Mouse (Mus musculus) effector memory CD4-positive, alpha-beta T cell, adult 5 months (primary cell): Measurements from ENCODE around the gene Eif1. TPM values are rescaled to one million over a fixed set of nuclear protein-coding genes. Genes with fewer than 3 reads are reported as not detected.

ENCODE experiments used
- polyA plus RNA-seq: library from polyadenylated mRNA; unstranded; fragments of 100-300 nt; shearing (Covaris generic); gene quantifications from one replicate; pipeline ENCODE4 v1.2.1, GENCODE M21; 2017

The Eif1 gene
- polyA plus RNA-seq, result 5,204 TPM

GRCm38 (mm10) chr11:100319492-100320171, at the start of gene Eif1:
Eif1 (plus strand) TSS chr11:100319885.

DNA sequence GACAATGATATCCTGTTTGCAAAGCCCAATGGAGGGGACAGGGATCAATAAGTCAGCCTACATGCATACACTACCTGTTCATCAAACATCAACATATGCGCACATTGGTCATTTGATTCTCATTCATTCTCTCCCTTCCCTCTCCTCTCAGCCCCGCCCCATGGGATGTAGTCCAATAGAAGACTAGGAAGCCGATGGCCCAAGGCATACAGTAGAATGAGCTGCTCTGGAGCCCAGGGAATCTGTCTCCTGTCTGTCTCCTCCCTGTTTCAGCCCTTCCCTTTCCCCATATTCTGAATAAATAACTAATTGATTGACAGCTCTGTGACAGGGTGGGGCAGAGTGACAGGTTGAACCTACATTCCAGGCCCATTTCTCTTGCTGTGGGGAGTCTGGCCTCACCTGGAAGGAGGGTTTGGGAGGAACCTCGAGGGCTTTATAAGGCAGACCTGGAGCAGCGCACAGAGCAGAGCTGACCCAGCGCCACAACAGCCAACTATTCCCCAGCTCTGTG, 14.3 kb downstream of the Eif1 start, which contains the start of gene Gast:
Gast (plus strand) TSS at position 464 of the 514 bp plus-strand sequence.

DNA sequence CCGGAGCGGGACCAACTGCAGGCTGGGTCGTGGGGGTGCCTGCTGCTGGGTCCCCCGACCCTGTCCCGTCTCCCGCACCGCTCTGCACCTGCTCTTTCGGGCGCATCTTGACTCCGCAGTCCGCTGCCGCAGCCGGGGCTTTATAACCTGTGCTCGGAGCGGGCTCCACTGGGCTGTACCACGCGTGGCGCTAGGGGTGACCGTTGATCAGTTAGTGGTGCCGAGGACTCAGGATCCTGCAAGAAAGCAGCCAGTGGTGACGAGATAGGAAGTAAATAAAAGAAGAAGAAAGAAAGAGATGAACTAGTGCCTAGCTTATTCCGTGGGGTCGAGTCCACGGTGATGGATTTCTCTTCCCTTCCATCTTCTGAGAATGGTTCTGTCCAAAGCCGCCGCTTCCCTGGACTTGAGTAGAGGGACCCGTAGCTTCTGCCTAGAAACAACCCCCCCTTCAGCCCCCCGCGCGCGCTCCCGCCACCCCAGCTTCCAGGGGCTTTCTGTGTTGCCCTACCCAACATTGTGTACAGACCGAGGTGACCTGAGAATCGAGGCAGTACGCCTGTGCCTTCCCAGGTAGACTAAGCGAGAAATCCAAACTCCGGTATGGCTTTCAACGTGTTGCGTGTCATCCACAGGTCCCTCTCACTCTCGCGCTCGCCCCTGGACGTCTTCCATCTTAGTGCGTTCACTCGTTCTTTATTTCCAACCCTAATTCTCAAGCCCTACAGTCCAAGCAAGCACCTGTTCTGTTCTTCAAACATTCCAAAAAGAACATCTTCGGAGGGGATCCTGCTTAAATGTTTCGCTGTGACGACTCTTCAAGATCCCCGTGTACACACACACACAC, 36.5 kb downstream of the Eif1 start, which contains the start of gene Hap1:
Hap1 (minus strand) TSS at position 157 of the 847 bp plus-strand sequence.

Other genes with a start within 250 kb of the Eif1 start
- gene Krt32, start 231.7 kb upstream of the Eif1 start, polyA plus RNA-seq, result not detected
- not detected for gene Krt35, start 223.6 kb upstream of the Eif1 start, polyA plus RNA-seq
- gene Krt36, start 214.3 kb upstream of the Eif1 start, polyA plus RNA-seq, result not detected
- not detected for gene Krt13, start 198.3 kb upstream of the Eif1 start, polyA plus RNA-seq
- not detected for gene Krt15, start 184.0 kb upstream of the Eif1 start, polyA plus RNA-seq
- not detected for gene Krt19, start 171.2 kb upstream of the Eif1 start, polyA plus RNA-seq
- not detected for gene Krt9, start 126.6 kb upstream of the Eif1 start, polyA plus RNA-seq
- gene Krt14, start 112.3 kb upstream of the Eif1 start, polyA plus RNA-seq, result not detected
- gene Krt16, start 71.0 kb upstream of the Eif1 start, polyA plus RNA-seq, result not detected
- gene Krt17, start 58.9 kb upstream of the Eif1 start, polyA plus RNA-seq, result 0.24 TPM
- gene Krt42, start 50.0 kb upstream of the Eif1 start, polyA plus RNA-seq, result not detected
- gene Gast, start 14.5 kb downstream of the Eif1 start, polyA plus RNA-seq, result not detected
- 1.3 TPM for gene Hap1, start 36.2 kb downstream of the Eif1 start, polyA plus RNA-seq
- gene Jup, start 77.9 kb downstream of the Eif1 start, polyA plus RNA-seq, result 0.87 TPM
- not detected for gene P3h4, start 95.0 kb downstream of the Eif1 start, polyA plus RNA-seq
- gene Fkbp10, start 95.8 kb downstream of the Eif1 start, polyA plus RNA-seq, result not detected
- 86.3 TPM for gene Nt5c3b, start 121.9 kb downstream of the Eif1 start, polyA plus RNA-seq
- 0.42 TPM for gene Klhl10, start 122.0 kb downstream of the Eif1 start, polyA plus RNA-seq
- gene Klhl11, start 152.9 kb downstream of the Eif1 start, polyA plus RNA-seq, result 6.8 TPM
- 187 TPM for gene Acly, start 208.1 kb downstream of the Eif1 start, polyA plus RNA-seq
- 0.14 TPM for gene Ttc25, start 225.7 kb downstream of the Eif1 start, polyA plus RNA-seq